Mouse (Mus musculus): Measurements from ENCODE around the gene Sema4c.

DNA sequence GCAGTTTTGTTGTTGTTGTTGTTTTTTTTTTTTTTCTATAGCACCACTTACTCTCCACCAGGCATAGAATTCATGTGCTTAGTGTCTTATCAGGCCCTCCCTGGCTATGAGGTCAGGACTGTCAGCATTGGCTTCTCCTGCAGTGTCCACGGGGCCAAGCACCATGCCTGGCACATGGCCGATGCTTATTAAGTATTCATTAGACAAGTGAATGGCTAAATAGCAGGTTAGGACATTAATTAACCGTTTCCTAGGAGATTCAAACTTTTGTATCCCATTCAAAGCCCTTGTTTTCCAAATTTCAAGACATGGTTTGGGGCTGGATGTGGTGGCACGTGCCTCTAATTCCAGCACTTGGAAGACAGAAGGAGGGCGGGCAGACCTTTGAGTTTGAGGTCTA lies 23.1 kb upstream of the Sema4c start:
- TF ChIP-seq JUN (IDR thresholded peaks at IDR 0.05; ENCODE audit: insufficient read depth, low read depth, low read length): no peak
- TF ChIP-seq POLR2A (IDR thresholded peaks at IDR 0.05; ENCODE audit: low read depth, low read length): no peak
- TF ChIP-seq CHD1 (IDR thresholded peaks at IDR 0.05; ENCODE audit: low read depth, low read length): no peak
- no peak for TF ChIP-seq RCOR1 (conservative IDR thresholded peaks at IDR 0.05; ENCODE audit: low read depth, low read length)
- no peak for TF ChIP-seq JUND (conservative IDR thresholded peaks at IDR 0.05; ENCODE audit: low read depth, low read length)
- no peak for TF ChIP-seq MAZ (IDR thresholded peaks at IDR 0.05; ENCODE audit: low read depth, low read length)
- no peak for TF ChIP-seq CTCF (conservative IDR thresholded peaks at IDR 0.05 in 1 of 2, IDR thresholded peaks at IDR 0.05 in 1 of 2; ENCODE audit: low read depth in 2 of 2, low read length in 2 of 2)
- TF ChIP-seq EP300 (IDR thresholded peaks at IDR 0.05; ENCODE audit: low read length): no peak
- TF ChIP-seq MYC (IDR thresholded peaks at IDR 0.05; ENCODE audit: low read depth, low read length): no peak
- no peak for TF ChIP-seq ETS1 (conservative IDR thresholded peaks at IDR 0.05; ENCODE audit: low read depth, low read length)
- TF ChIP-seq BHLHE40 (IDR thresholded peaks at IDR 0.05; ENCODE audit: low read depth, low read length): no peak
- no peak for TF ChIP-seq E2F4 (IDR thresholded peaks at IDR 0.05; ENCODE audit: insufficient replicate concordance, low read depth, low read length)

Measured in CH12.LX (cell line).